Mouse (Mus musculus) urinary bladder, adult 18-20 months (tissue): ENCODE results near the gene Fgfr2.
"Not testable (repeated sequence)": the region's sequence is repeated elsewhere in the genome, so short reads cannot be mapped to it uniquely, and the experiment has no call there.

Source experiments
- DNase-seq, 2 experiments: peaks; one replicate each; pipeline ENCODE4 v3.0.0; 2022; ENCODE audit warnings: low spot score in 2 of 2, mixed read lengths in 2 of 2

Fgfr2 gene

GRCm38 (mm10) chr7:133120221-133120751, 2.9 kb downstream of the Fgfr2 start:
- no peak for DNase-seq

- DNase-seq = no peak
Measured at GRCm38 (mm10) chr7:133117815-133118214, 5.3 kb downstream of the Fgfr2 start.

- no peak for DNase-seq
Measured at GRCm38 (mm10) chr7:133116542-133116941, 6.6 kb downstream of the Fgfr2 start.

GRCm38 (mm10) chr7:133115886-133116285, 7.3 kb downstream of the Fgfr2 start:
- no peak for DNase-seq

- DNase-seq = no peak
Measured at GRCm38 (mm10) chr7:133114847-133115470, 8.2 kb downstream of the Fgfr2 start.

- DNase-seq = no peak
Measured at GRCm38 (mm10) chr7:133113185-133113895, 9.8 kb downstream of the Fgfr2 start.

GRCm38 (mm10) chr7:133112351-133112831, 10.8 kb downstream of the Fgfr2 start:
- DNase-seq = no peak

GRCm38 (mm10) chr7:133109442-133109841, 13.7 kb downstream of the Fgfr2 start:
- no peak for DNase-seq

- DNase-seq = no peak
Measured at GRCm38 (mm10) chr7:133108695-133109094, 14.5 kb downstream of the Fgfr2 start.

GRCm38 (mm10) chr7:133102578-133102977, 20.6 kb downstream of the Fgfr2 start:
- DNase-seq = no peak

- no peak for DNase-seq
Measured at GRCm38 (mm10) chr7:133101070-133101469, 22.1 kb downstream of the Fgfr2 start.

GRCm38 (mm10) chr7:133100178-133100577, 23.0 kb downstream of the Fgfr2 start:
- DNase-seq = no peak

GRCm38 (mm10) chr7:133099266-133099665, 23.9 kb downstream of the Fgfr2 start:
- no peak for DNase-seq

GRCm38 (mm10) chr7:133098118-133098793, 24.9 kb downstream of the Fgfr2 start:
- DNase-seq = no peak

- not testable (repeated sequence) for DNase-seq
Measured at GRCm38 (mm10) chr7:133095610-133096009, 27.5 kb downstream of the Fgfr2 start.

- DNase-seq = no peak
Measured at GRCm38 (mm10) chr7:133094711-133095495, 28.2 kb downstream of the Fgfr2 start.

- DNase-seq = no peak
Measured at GRCm38 (mm10) chr7:133094161-133094560, 29.0 kb downstream of the Fgfr2 start.

- no peak for DNase-seq
Measured at GRCm38 (mm10) chr7:133093731-133094130, 29.4 kb downstream of the Fgfr2 start.

GRCm38 (mm10) chr7:133090641-133091040, 32.5 kb downstream of the Fgfr2 start:
- DNase-seq = no peak

- no peak for DNase-seq
Measured at GRCm38 (mm10) chr7:133089621-133090260, 33.4 kb downstream of the Fgfr2 start.

GRCm38 (mm10) chr7:133088830-133089261, 34.3 kb downstream of the Fgfr2 start:
- peak; percentile 47 to 55 for DNase-seq
